Mouse (Mus musculus) neural tube, embryonic 14.5 days (tissue): ENCODE measurements around the gene Klf1. TPM values are rescaled to one million over a fixed set of nuclear protein-coding genes. Genes with fewer than 3 reads are reported as not detected.
A peak's percentile ranks its signal among the peaks of the same experiment; 100 is the strongest.
"Not testable (repeated sequence)": the region's sequence is repeated elsewhere in the genome, so short reads cannot be mapped to it uniquely, and the experiment has no call there.

Experiments used
- ATAC-seq: fragments of 200-750 bp; cut with Nextera tagmentation; 2 replicates; pipeline ENCODE4 v1.8.0; 2017; ENCODE audit warnings: low read depth, mild to moderate bottlenecking, moderate TSS enrichment, moderate library complexity
- H3K27ac ChIP-seq: fragments of 300-500 bp; sonication (generic); 2 replicates; pipeline ENCODE4 v1.5.1; 2014; ENCODE audit warnings: low read depth, mild to moderate bottlenecking, control low read depth, low read length, moderate library complexity, mixed read lengths
- H3K27me3 ChIP-seq: fragments of 300-500 bp; sonication (generic); 2 replicates; pipeline ENCODE4 v1.6.1; 2014; ENCODE audit warnings: low read length; ENCODE audit not compliant: control insufficient read depth, insufficient read depth
- H3K36me3 ChIP-seq: fragments of 300-500 bp; sonication (generic); 2 replicates; pipeline ENCODE4 v1.6.1; 2014; ENCODE audit warnings: low read length, mixed read lengths; ENCODE audit not compliant: control insufficient read depth, insufficient read depth
- H3K4me1 ChIP-seq: fragments of 300-500 bp; sonication (generic); 2 replicates; pipeline ENCODE4 v1.6.1; 2014; ENCODE audit warnings: low read length; ENCODE audit not compliant: control insufficient read depth, insufficient read depth
- H3K4me2 ChIP-seq: fragments of 300-500 bp; sonication (generic); 2 replicates; pipeline ENCODE4 v1.6.1; 2014; ENCODE audit warnings: mild to moderate bottlenecking, low read depth, low read length, control low read depth
- H3K4me3 ChIP-seq: fragments of 300-500 bp; sonication (generic); 2 replicates; pipeline ENCODE4 v1.5.1; 2014; ENCODE audit warnings: low read depth, low read length, control low read depth, mixed read lengths
- H3K9ac ChIP-seq: fragments of 300-500 bp; sonication (generic); replicated peaks from 2 replicates; pipeline ENCODE4 v1.6.1; 2014; ENCODE audit warnings: low read depth, mild to moderate bottlenecking, control low read depth, low read length, mixed read lengths
- H3K9me3 ChIP-seq: fragments of 300-500 bp; sonication (generic); 2 replicates; pipeline ENCODE4 v1.6.1; 2016; ENCODE audit warnings: low read length; ENCODE audit not compliant: control insufficient read depth
- WGBS: fragments of 180-500 bp; shearing (Covaris S2); extraction: QIAGEN DNeasy Blood & Tissue Kit; methylation state at CpG from one replicate; pipeline ENCODE4 v1.1.7; 2014; 5-methylcytosine and 5-hydroxymethylcytosine counted together
- polyA plus RNA-seq: library from polyadenylated mRNA; unstranded; fragments of >200 nt; fragmentation: Nextera tagmentation; extraction: Ambion mirVana; gene quantifications from 2 replicates; pipeline ENCODE4 v1.2.1, GENCODE M21; 2014

Gene Klf1
- polyA plus RNA-seq, 1 experiment from 2014 or later, result 0.44 TPM

- WGBS, result under 1% methylated on average over 66 of the region's 68 CpGs
- no peak overlapping the region for H3K27ac ChIP-seq
Observed at GRCm38 (mm10) chr8:84902920-84903661, 1.4 kb downstream of the Klf1 start.

GRCm38 (mm10) chr8:84904351-84904750 lies 2.6 kb downstream of the Klf1 start:
- no peak overlapping the region for H3K4me2 ChIP-seq
- peaks cover 6% of the 10 kb centered on the region; the same call in 1 of the 2 replicates for H3K4me1 ChIP-seq
- WGBS, result 90% methylated on average over 7 of the region's 7 CpGs
- no peak overlapping the region for H3K27ac ChIP-seq
- H3K4me3 ChIP-seq, result no peak overlapping the region
- no peaks in the 10 kb centered on the region for H3K9me3 ChIP-seq
- no peaks in the 10 kb centered on the region for H3K27me3 ChIP-seq
- no peak overlapping the region for H3K9ac ChIP-seq
- H3K36me3 ChIP-seq, result no peaks in the 10 kb centered on the region
- ATAC-seq, result no peak

More at GRCm38 (mm10) chr8:84902920-84903661, 1.4 kb downstream of the Klf1 start:
- H3K4me3 ChIP-seq, result peak overlapping the region; percentile 38
- ATAC-seq, result peak; percentile 77
- no peaks in the 10 kb centered on the region for H3K9me3 ChIP-seq
- H3K36me3 ChIP-seq, result no peaks in the 10 kb centered on the region
- no peaks in the 10 kb centered on the region for H3K27me3 ChIP-seq
- peak overlapping the region; percentile 51 for H3K9ac ChIP-seq
- peaks cover 6% of the 10 kb centered on the region; the same call in 1 of the 2 replicates for H3K4me1 ChIP-seq
- peak overlapping the region; percentile 86 for H3K4me2 ChIP-seq

- H3K4me2 ChIP-seq, result no peak overlapping the region
- H3K9me3 ChIP-seq, result no peaks in the 10 kb centered on the region
- peaks cover 18% of the 10 kb centered on the region for H3K36me3 ChIP-seq
- 0 out of 2 replicates have a peak, but pooled peaks cover 4% of the 10 kb centered on the region for H3K27me3 ChIP-seq
- no peak overlapping the region for H3K27ac ChIP-seq
- ATAC-seq, result no peak
- H3K9ac ChIP-seq, result no peak overlapping the region
- peaks cover 6% of the 10 kb centered on the region; the same call in 1 of the 2 replicates for H3K4me1 ChIP-seq
- WGBS, result 91% methylated on average over 9 of the region's 9 CpGs
- H3K4me3 ChIP-seq, result no peak overlapping the region
Observed at GRCm38 (mm10) chr8:84907037-84907436, 5.3 kb downstream of the Klf1 start.

- WGBS, result 81% methylated on average over 8 of the region's 8 CpGs
- no peak overlapping the region for H3K4me3 ChIP-seq
- no peak for ATAC-seq
- H3K9ac ChIP-seq, result no peak overlapping the region
- H3K36me3 ChIP-seq, result peaks cover 23% of the 10 kb centered on the region
- H3K27ac ChIP-seq, result no peak overlapping the region
- peaks cover 6% of the 10 kb centered on the region for H3K27me3 ChIP-seq
- H3K4me2 ChIP-seq, result no peak overlapping the region
- peaks cover 6% of the 10 kb centered on the region; the same call in 1 of the 2 replicates for H3K4me1 ChIP-seq
- no peaks in the 10 kb centered on the region for H3K9me3 ChIP-seq
Observed at GRCm38 (mm10) chr8:84907493-84907892, 5.8 kb downstream of the Klf1 start.

GRCm38 (mm10) chr8:84907979-84908378 lies 6.3 kb downstream of the Klf1 start:
- peaks cover 28% of the 10 kb centered on the region for H3K36me3 ChIP-seq
- peaks cover 10% of the 10 kb centered on the region for H3K27me3 ChIP-seq
- 39% methylated on average over 7 of the region's 7 CpGs for WGBS

GRCm38 (mm10) chr8:84908421-84909161 lies 6.9 kb downstream of the Klf1 start, which contains the start of gene Dnase2a:
Dnase2a (plus strand) TSS chr8:84908560.
- Histone ChIP-seq H3K4me1 (0 out of 2 replicates have a peak, but pooled peaks cover under 1% of the 10 kb centered on the region), H3K4me2 (peak within 1 kb of the TSS; percentile 59), H3K36me3 (peaks cover 31% of the 10 kb centered on the region), H3K9ac (peak within 1 kb of the TSS; percentile 47; the same call in 1 of the 2 replicates), H3K27me3 (peaks cover 10% of the 10 kb centered on the region), H3K4me3 (peak within 1 kb of the TSS; percentile 33), H3K27ac (no peak within 1 kb of the TSS), H3K9me3 (no peaks in the 10 kb centered on the region)
- 1% methylated on average over 45 of the region's 45 CpGs for WGBS
- peak; percentile 68 for ATAC-seq

More at GRCm38 (mm10) chr8:84907979-84908378, 6.3 kb downstream of the Klf1 start:
- not testable (repeated sequence) for H3K27ac ChIP-seq, H3K9me3 ChIP-seq, ATAC-seq, H3K9ac ChIP-seq, H3K4me1 ChIP-seq
- Histone ChIP-seq H3K4me3 (peak overlapping the region; percentile 33), H3K4me2 (peak overlapping the region; percentile 59)

- H3K4me1 ChIP-seq, result no peaks in the 10 kb centered on the region
- no peak overlapping the region for H3K27ac ChIP-seq
- H3K9me3 ChIP-seq, result no peaks in the 10 kb centered on the region
- H3K27me3 ChIP-seq, result peaks cover 15% of the 10 kb centered on the region
- ATAC-seq, result peak; percentile 19
- 50% methylated on average over 20 of the region's 20 CpGs for WGBS
- H3K4me3 ChIP-seq, result peak overlapping the region; percentile 33
- peak overlapping the region; percentile 59 for H3K4me2 ChIP-seq
- no peak overlapping the region for H3K9ac ChIP-seq
- H3K36me3 ChIP-seq, result peaks cover 34% of the 10 kb centered on the region
Observed at GRCm38 (mm10) chr8:84909162-84909767, 7.5 kb downstream of the Klf1 start.

GRCm38 (mm10) chr8:84909949-84910348 lies 8.2 kb downstream of the Klf1 start:
- peaks cover 35% of the 10 kb centered on the region for H3K36me3 ChIP-seq
- no peak overlapping the region for H3K4me2 ChIP-seq
- peaks cover 17% of the 10 kb centered on the region for H3K27me3 ChIP-seq

More at GRCm38 (mm10) chr8:84909949-84910348, 8.2 kb downstream of the Klf1 start:
- no peak for ATAC-seq
- H3K27ac ChIP-seq, result no peak overlapping the region
- 86% methylated on average over 5 of the region's 5 CpGs for WGBS
- H3K4me3 ChIP-seq, result no peak overlapping the region
- no peaks in the 10 kb centered on the region for H3K4me1 ChIP-seq
- H3K9me3 ChIP-seq, result no peaks in the 10 kb centered on the region
- no peak overlapping the region for H3K9ac ChIP-seq
